Mouse (Mus musculus): Measurements from ENCODE around the gene Sec61g. TPM values are rescaled to one million over a fixed set of nuclear protein-coding genes. Genes with fewer than 3 reads are reported as not detected.
"Not testable (repeated sequence)": the region's sequence is repeated elsewhere in the genome, so short reads cannot be mapped to it uniquely, and the experiment has no call there.

Gene Sec61g
- 15.4 and 24.0 TPM in 2 replicates for polyA plus RNA-seq (2012; rRNA removed)

DNA sequence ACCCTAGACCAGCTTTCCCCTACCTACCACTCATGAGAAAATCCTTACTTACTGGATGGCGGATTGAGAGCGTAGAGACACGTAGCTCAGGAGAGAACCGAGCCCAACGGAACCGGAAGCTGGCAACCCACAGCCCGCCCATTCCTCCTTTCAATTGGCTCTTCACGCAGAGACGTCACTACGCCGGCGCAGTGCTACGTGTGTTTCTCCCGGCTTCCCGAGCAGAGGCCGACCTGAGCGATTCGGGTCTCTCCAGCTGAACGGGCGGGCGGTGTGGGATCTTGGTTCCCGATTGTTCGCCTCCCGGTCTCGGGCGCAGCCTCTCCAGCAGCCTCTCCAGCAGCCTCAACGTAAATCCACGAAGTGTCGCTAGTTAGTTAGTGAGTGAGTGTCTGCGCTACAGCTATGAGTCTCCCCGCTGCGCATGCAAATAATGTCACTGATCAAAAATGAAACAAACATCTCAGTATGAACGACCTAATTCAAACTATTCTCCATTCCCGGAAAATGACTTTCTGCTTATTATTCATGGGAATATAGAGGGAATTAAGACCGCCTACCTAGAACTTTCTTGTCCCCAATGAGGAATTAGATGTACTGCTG, at the start of gene Sec61g:
Gene Sec61g, minus strand, starts transcription at position 433 of the 603 bp plus-strand sequence.
- DNase-seq (ENCODE audit: low read depth), result peak; percentile 56

DNA sequence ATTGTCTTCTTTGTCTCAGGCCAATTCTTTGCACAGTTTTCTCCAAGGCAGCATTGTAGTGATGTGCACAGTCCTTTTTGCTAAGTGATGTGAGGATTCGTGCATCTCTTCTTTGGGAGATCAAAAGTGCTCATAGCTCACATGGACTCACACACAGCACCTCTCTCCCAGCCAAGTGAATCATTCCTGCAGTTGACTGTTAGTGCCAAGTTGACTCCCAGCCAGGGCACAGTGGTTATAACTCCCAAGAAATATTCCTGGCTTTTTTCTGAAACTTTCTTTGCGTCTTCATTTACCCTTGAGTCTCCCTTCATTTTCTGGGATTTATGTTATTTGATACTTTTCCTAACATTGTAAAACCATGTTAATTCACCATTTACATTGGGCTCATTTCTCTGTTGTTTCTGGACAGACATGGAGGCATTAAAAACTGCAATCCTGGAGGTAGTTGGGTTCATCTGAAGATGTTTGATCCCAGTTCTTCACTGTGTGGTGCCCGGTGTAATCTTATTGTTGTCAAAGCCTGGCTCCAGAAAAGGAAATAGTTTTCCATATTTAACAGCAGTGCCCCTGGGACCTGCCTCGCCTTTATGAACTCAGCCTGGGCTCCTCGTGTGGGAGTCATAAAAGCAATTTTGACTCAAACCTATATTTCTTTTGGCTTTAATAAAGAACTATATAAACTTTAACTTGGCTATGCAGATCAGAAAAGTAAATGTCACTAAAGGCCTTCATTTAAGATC, 38.3 kb upstream of the Sec61g start:
- no peak for DNase-seq (ENCODE audit: low read depth)

DNA sequence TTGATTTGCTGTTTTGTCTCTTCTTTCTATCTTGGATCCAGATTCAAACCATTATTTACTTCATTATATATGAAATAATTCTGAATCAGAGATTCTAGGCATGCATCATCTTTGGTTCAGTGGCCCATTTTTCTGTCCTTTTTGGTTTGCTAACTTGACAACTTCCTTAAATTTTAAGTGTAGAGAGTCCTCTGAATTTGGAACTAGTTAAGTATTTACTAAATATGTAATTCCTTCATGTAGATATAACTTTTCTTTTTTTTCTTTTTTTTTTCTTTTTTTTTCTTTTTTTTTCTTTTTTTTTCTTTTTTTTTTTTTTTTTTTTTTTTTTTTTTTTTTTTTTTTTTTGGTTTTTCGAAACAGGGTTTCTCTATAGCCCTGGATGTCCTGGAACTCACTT, 29.1 kb upstream of the Sec61g start:
- DNase-seq (ENCODE audit: low read depth), result no peak

DNA sequence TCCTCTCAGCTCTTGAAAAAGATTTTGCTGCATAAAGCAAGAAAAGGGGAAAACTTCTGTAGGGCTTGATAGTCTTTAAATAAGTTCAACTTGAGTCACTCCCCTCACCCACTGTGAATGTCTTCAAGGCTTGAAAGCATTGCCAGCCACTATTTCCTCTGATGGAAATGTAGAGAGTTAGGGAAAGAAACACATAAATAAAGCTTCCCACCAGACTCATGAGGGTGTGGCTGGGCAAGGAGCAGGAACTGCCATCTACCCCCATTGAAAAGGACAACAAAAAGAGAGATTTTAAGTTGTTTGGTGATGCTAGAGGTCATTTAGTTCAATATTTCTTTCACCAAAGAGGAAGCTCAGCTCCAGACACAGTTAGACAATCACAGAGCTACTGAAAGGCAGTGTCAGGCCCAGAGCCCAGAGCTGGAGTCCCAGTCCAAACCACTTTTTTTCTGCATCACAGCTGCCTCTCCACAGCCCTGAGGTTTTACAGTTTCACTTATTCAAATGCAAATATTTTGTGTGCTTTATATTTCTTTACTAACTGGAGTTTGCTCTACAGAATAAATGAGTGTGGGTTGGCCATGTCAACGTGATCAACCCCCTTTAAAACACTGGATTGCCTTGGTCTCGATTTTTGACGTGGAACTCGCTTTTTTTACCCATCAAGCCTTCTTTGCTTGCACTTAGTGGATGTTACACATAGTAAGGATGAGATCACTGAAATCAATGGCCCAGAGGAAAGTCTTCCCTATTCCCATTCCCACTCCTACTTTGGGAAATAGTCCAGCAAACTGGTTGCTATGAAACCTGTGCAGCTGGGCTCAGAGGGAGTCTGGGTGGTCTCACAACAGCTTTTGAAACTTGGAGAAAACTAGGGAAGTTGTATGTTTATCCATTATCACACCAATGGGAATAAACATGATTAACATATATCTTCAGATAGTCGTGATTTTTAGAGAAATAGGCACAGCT, 26.6 kb upstream of the Sec61g start:
- DNase-seq (ENCODE audit: low read depth), result no peak

DNA sequence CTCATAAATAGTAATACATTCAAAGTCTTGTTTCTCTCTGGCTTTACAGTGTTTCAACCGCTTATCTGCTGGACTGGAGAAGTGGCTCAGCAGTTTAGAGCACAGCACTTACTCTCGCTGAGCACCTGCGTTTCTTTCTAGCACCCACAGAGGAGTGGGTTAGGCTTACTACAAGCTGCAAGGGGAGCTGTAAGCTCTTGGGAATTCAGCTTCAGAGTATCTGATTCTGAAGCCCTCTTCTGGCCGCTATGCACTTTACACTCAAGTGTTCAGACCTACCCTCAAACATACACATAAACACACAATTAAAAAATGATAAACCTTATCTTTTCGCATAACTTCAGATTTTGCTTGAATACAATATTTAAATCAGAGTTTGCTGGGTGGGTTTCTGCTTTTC, 24.6 kb upstream of the Sec61g start:
- DNase-seq (ENCODE audit: low read depth), result no peak

DNA sequence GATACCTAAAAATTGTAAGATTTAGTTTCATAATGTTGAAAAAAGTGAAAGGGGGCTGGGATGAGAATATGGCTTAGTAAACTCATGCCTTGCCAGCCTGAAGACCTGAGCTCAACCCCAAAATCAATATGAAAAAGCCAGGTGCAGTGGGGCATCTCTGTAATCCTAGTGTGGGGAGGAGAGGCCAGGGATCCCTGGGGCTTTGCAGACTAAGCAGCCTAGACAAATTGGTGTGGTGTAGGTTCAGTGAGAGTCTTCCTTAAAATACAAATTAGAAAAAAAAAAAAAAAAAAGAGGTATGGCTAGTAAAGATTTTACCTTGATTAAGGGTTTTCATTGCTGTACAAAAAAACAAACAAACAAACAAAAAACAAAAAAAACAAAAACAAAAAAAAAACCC, 20.6 kb upstream of the Sec61g start:
- no peak for DNase-seq (ENCODE audit: low read depth)

DNA sequence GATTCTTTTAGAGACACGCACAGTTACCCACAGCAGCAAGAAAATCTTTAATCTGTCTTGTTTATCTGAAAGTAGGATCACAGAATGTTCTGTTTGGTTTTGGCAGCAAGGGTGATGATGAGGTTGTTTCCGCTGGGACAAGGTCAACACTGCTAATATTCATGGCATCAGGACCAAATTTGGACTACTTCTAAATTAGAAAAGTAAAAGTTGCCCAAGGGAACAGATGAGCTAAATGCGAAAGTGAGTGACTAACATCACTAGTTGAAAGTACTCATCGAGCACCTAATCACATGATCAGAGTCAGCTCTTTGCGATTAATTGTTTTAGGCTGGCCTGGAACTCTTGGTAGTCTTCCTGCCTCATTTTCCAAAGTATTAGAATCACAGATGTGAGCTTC, 20.1 kb upstream of the Sec61g start:
- no peak for DNase-seq (ENCODE audit: low read depth)

DNA sequence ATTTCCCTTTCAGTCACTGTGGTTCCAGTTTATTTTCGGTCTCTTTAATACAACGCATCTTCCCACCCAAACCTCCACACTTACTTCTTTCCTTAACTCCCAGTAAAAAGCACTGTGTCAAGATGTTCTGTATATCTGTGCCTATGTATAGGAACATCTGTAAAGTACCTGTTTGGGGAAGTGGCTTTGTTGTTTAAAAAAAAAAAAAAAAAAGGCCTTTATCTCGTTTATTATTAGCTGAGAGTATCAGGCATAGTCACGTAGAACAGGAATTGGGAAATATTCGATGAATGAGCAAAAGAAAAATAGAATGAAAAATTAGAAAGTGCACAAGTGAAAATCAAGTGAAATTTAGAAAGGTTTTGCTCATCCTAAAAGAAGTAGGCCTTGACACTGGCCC, 19.5 kb upstream of the Sec61g start:
- DNase-seq (ENCODE audit: low read depth), result no peak

DNA sequence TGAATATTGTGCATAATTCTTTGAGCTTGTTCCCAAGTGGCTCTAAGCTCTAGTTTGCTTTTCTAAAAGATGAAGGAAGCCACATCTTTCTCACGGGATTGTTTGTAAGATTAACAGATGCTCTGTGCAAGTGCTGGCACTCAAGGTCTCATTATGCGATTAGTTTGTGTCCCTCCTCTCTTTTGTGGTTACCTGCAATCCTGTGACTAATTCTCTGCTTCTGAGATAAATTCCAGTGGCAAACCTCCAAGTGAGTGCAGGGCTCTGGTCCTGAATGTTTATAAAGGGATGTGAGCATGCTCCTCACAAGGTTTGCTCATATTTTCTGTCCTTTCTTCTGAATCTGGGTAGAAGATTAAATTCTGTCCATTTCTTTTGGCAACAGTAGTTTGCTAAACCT, 18.2 kb upstream of the Sec61g start:
- no peak for DNase-seq (ENCODE audit: low read depth)

DNA sequence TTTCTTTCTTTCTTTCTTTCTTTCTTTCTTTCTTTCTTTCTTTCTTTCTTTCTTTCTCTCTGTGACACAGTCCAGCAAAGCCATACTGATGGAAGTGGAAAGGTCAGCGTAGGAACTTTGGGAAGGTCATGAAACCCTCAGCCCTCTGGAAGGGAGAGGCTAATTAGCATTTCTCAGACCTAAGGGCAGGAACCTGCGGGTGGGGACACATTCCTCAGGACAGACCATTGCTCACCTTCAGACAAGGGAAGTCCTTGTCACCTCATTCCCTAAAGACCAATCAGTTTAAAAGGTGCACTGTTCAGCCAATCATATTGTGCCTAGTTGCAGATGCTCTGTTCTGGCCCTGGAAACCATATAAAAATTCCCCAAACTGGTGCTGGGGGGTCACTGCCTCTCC, 17.4 kb upstream of the Sec61g start:
- DNase-seq (ENCODE audit: low read depth), result no peak

DNA sequence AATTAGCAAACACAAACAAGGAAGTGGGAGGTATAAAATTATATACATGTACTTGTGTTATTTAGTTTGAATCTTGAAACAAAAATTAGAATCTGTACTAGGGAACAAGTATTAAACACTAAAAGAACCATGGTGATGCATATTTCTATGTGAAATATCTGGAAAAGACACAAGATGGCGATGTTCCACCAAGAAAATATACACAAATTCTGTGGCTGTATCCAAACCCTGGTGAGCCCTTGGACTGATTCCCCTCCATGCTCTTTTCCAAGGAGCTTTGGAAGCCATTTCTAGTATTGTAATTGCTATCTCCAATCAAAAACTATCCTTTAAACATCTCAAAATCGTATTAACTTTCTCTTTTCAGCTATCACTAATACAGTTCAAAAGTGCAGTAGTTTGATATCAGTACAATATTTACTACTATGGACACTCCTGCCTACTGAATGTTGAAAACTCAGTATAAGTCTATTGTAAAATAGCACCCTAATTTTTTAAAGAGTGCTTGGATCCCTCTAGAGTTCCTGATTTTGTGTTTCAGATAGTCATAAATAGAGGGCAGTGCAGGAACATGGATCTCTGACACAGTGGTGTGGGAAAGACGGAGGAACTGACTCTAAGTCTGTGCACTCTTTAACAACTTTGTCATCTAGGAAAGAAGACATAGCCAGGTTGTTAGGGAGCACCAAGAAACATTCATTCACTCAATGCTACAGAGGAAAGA, 16.8 kb upstream of the Sec61g start:
- DNase-seq (ENCODE audit: low read depth), result no peak

DNA sequence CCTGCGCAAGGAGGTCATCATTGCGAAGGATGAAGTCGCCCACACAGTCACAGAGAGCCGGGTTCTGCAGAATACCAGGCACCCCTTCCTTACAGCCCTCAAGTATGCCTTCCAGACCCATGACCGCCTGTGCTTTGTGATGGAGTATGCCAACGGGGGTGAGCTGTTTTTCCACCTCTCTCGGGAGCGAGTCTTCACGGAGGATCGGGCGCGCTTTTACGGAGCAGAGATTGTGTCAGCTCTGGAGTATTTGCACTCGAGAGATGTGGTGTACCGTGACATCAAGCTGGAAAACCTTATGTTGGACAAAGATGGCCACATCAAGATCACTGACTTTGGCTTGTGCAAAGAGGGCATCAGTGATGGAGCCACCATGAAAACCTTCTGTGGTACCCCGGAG, 6.8 kb upstream of the Sec61g start:
- DNase-seq (ENCODE audit: low read depth), result not testable (repeated sequence)

DNA sequence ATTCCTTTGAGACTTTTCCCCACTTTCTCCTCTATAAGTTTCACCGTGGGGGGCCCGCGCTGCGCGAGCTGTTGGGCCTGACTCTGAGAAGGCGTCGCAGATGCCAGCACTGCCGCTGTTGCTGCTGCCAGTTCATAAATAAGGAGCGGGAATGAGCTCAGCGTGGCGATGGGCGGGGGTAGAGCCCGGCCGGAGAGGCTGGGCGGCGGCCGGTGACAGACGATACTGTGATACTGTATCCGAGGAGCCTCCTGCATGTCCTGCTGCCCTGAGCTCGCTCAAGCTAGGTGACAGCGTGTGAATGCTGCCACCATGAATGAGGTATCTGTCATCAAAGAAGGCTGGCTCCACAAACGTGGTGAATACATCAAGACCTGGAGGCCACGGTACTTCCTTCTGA, 5.9 kb upstream of the Sec61g start:
- not testable (repeated sequence) for DNase-seq (ENCODE audit: low read depth)

DNA sequence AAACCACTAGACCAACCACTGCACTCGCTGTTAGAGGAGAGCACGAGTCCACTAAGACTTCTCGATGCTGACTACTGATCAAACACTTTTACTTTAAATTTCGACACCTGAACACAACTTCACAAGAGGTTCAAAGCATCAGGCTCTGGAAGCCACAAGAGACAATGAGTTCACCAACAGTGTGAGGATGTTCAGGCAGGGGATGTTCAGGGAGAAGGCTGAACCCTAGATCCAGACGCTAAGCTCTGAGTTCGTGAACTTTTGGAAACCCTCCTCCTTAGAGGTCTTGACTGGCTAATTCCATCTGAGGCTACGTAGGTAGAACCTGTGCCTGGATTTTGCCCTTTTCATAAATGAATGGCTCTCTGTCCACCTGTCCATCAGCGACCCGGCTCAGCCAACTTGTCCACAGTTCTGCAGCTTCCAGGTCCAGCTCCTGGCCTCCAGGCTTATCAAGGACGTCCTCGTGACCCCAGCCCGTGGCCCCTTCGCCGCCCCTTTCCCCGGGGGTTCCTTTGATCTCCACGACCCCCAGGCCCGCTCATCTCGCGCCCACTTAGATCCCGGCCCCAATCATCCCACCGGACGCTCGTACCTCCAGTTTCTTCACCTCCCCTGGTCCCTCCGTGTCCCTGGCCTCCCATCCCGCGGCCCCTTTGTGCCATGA, 766 bp downstream of the Sec61g start:
- no peak for DNase-seq (ENCODE audit: low read depth)

DNA sequence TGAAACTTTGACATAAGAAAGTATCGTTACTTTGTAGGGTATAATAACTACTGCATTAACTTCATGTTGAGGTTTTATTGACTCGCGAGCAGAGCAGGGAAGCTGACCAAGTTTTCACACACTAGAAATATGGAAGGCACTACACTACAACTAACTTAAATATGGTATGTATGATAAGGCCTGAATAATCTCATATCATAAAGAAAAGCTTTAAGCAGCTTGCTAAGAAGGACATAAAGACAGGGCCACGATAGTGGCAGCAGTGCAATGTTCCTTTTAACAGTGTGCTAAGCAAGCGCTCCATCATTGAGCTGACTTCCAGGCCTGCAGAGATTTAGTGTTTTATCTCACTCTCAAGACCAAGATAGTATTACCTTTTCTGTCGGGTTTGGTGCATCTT, 2.3 kb downstream of the Sec61g start:
- DNase-seq (ENCODE audit: low read depth), result no peak

DNA sequence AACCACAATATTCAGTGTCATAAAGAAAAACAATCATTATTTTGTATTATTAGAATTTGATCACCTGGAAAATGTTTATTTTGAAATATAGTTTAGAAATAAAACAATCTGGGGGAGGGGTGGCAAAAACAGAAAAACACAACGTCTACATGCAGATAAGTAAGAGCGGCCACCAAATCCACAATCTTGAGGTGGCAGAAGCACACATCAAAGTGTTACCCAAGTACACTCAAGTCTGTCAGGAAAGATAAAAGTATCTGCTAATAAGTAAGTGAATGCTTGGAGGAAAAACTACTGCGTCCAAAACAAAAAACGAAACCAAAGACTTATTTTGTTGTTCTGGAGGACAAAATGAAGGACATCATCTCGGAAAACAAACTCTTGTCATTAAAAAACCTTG, 5.1 kb downstream of the Sec61g start:
- DNase-seq (ENCODE audit: low read depth), result no peak

DNA sequence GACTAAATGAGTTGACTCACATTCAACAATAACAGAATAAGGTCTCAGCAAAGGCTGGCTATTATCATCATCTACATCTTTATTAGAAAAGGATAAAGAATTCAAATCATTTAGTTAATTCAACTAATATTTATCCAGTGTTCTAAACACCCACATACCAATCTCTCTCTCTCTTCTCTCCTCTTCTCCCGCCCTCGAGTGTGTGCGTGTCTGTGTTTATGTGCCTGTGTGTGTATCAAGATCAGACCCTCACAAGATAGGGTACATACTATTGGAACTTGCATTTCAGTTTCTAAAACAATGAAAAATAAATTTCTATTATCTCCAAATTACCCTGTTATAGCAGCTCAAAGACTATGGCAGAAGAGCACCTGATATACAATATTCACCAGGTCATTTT, 5.5 kb downstream of the Sec61g start:
- DNase-seq (ENCODE audit: low read depth), result no peak

DNA sequence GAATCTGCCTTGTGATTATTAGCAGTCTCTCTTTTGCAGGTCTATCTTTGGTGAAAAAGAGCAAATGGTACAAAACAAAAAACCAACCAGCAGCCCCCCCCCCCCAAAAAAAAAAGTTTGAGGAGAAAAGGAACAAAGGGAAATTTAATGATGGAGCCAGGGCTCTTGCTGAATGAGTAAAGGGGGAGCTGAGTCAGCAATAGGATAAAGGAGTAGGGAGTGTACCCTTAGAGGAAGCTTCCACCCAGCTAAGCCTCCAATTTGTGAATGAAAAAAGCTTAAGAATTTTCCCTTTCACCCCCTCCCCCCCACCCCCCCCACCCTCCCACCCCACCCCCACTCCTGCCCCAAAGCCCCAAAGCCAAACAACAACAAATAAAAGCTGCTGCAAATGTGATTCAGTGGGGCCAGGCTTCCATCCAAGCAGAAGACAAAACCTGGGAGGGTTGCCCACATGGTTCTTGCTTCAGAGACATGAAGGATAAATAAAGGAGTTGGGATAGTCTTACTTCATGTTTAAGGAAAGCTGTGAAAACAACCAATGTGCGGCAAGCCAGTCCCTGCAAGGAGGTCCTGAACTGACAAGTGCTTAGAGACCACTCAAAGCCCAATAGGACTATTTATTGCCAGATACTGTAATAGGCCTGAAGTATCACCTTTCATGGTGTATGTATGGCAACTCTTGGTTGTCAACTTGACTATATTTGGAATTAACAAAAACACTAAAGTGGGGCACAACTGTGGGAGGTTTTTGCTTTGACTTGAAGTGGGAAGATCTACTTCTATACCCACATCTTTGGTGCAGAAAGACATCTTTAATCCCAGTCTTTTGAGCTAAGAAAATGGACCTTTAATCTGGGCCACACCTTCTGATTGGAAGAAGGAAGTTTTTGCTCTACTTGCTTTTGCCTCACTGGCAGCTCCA, 9.3 kb downstream of the Sec61g start:
- DNase-seq (ENCODE audit: low read depth), result no peak
